Mouse (Mus musculus) forebrain, embryonic 10.5 days (tissue): ENCODE measurements around the gene Ppp2r1b. TPM values are rescaled to one million over a fixed set of nuclear protein-coding genes. Genes with fewer than 3 reads are reported as not detected.
"Not testable (repeated sequence)": the region's sequence is repeated elsewhere in the genome, so short reads cannot be mapped to it uniquely, and the experiment has no call there.

ENCODE experiments used
- DNase-seq: peaks from one replicate; pipeline ENCODE4 v3.0.0-alpha.2; 2017; ENCODE audit warnings: low spot score; ENCODE audit errors: extremely low spot score
- H3K27ac ChIP-seq: fragments of 300-500 bp; sonication (generic); 2 replicates; pipeline ENCODE4 v1.5.1; 2016; ENCODE audit warnings: mild to moderate bottlenecking
- H3K27me3 ChIP-seq: fragments of 300-500 bp; sonication (generic); 2 replicates; pipeline ENCODE4 v1.6.1; 2016; ENCODE audit warnings: mild to moderate bottlenecking; ENCODE audit not compliant: poor library complexity, severe bottlenecking
- H3K36me3 ChIP-seq: fragments of 300-500 bp; sonication (generic); replicated peaks from 2 replicates; pipeline ENCODE4 v1.6.1; 2016; ENCODE audit warnings: mild to moderate bottlenecking, moderate library complexity
- H3K4me1 ChIP-seq: fragments of 300-500 bp; sonication (generic); 2 replicates; pipeline ENCODE4 v1.6.1; 2016
- H3K4me3 ChIP-seq: fragments of 300-500 bp; sonication (generic); 2 replicates; pipeline ENCODE4 v1.5.1; 2016; ENCODE audit warnings: mild to moderate bottlenecking, moderate library complexity
- H3K9me3 ChIP-seq: fragments of 300-500 bp; sonication (generic); 2 replicates; pipeline ENCODE4 v1.6.1; 2016; ENCODE audit warnings: mild to moderate bottlenecking, moderate library complexity
- WGBS: fragments of 180-500 bp; shearing (Covaris S2); methylation state at CpG from one replicate; pipeline ENCODE4 v1.1.7; 2016; 5-methylcytosine and 5-hydroxymethylcytosine counted together
- polyA plus RNA-seq: library from polyadenylated mRNA; unstranded; fragments of >200 nt; fragmentation: Nextera tagmentation; extraction: Ambion mirVana; gene quantifications from 2 replicates; pipeline ENCODE4 v1.2.1, GENCODE M21; 2016

The Ppp2r1b gene
- polyA plus RNA-seq, 1 experiment from 2014 or later: 170 TPM

GRCm38 (mm10) chr9:50818050-50818449 lies 27.1 kb upstream of the Ppp2r1b start:
- Histone ChIP-seq H3K36me3 (peaks cover 76% of the 10 kb centered on the region), H3K9me3 (0 out of 2 replicates have a peak, but pooled peaks cover 5% of the 10 kb centered on the region), H3K27ac (no peak overlapping the region), H3K27me3 (no peaks in the 10 kb centered on the region), H3K4me1 (no peaks in the 10 kb centered on the region), H3K4me3 (no peak overlapping the region)
- WGBS: 96% methylated on average over 6 of the region's 6 CpGs
- DNase-seq: no peak

DNA sequence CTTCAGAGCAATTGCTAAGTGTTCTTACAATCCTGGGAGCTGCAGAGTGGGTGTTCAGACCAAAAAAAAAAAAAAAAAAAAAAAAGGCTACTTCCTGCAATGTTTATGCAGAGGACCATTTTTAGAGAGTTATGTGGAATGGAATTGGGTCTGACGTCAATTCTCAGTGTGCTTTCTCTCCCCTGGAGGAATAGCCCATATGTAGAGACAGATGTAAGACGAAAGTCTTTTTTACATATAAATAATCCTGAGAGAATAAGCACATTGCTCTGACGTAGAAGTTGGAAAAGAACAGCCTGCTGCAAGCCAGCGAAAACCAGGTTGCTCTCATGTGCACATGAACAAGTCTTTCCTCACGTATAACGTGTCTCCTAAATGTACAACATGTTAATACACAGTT lies 25.4 kb upstream of the Ppp2r1b start:
- 95% methylated on average over 6 of the region's 6 CpGs for WGBS
- Histone ChIP-seq H3K4me3 (no peak overlapping the region), H3K4me1 (no peaks in the 10 kb centered on the region), H3K27ac (no peak overlapping the region), H3K9me3 (no peaks in the 10 kb centered on the region), H3K36me3 (peaks cover 73% of the 10 kb centered on the region), H3K27me3 (no peaks in the 10 kb centered on the region)
- DNase-seq: no peak

DNA sequence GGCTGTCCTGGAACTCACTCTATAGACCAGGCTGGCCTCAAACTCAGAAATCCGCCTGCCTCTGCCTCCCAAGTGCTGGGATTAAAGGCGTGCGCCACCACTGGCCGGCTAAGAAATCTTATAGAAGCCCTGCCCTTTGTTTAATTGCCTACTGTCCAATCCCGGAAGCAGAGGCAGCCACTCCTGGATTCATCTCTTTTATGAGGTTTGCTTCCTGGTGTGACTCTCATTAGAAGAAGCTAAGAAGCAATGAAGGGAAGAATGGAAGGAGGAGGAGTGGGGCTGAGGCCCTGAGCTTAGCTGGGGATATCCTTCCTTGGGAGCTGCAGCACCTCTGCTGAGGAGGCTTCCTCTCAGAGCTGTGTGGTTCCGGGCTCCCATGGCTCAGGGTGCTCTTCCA lies 23.4 kb upstream of the Ppp2r1b start:
- no peaks in the 10 kb centered on the region for H3K4me1 ChIP-seq
- DNase-seq: no peak
- no peak overlapping the region for H3K4me3 ChIP-seq
- H3K27ac ChIP-seq: no peak overlapping the region
- peaks cover 60% of the 10 kb centered on the region for H3K36me3 ChIP-seq
- no peaks in the 10 kb centered on the region for H3K27me3 ChIP-seq
- no peaks in the 10 kb centered on the region for H3K9me3 ChIP-seq
- 89% methylated on average over 6 of the region's 6 CpGs for WGBS

DNA sequence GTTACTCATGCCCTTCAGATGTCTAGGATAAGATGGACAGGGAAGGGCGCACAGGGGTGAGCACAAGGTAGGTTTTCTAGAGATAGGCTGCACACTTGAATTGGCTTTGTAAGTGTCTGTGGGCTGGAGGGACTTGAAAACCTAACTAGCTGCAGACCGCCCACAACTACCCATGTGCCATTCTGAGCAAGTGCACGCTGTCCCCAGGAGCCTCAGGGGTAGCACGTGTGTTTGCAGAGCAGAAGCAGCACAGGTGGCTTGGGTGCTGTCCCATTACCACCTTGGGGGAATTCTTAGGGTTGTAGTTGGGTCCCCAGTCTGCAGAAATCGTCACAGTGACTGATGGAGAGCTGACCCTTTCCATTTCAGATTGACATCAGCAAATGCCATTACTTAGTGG lies 22.9 kb upstream of the Ppp2r1b start:
- 91% methylated on average over 5 of the region's 5 CpGs for WGBS
- no peak for DNase-seq
- no peak overlapping the region for H3K4me3 ChIP-seq
- no peaks in the 10 kb centered on the region for H3K4me1 ChIP-seq
- H3K36me3 ChIP-seq: peaks cover 54% of the 10 kb centered on the region
- H3K27ac ChIP-seq: no peak overlapping the region
- H3K9me3 ChIP-seq: no peaks in the 10 kb centered on the region
- H3K27me3 ChIP-seq: no peaks in the 10 kb centered on the region

- 87% methylated on average over 11 of the region's 11 CpGs for WGBS
- no peak for DNase-seq
- Histone ChIP-seq H3K27ac (no peak overlapping the region), H3K9me3 (no peaks in the 10 kb centered on the region), H3K36me3 (peaks cover 53% of the 10 kb centered on the region), H3K4me3 (no peak overlapping the region), H3K4me1 (no peaks in the 10 kb centered on the region), H3K27me3 (no peaks in the 10 kb centered on the region)
These were observed 21.2 kb upstream of the Ppp2r1b start for GRCm38 (mm10) chr9:50823779-50824453.

GRCm38 (mm10) chr9:50831514-50831913 lies 13.6 kb upstream of the Ppp2r1b start:
- Histone ChIP-seq H3K27me3 (no peaks in the 10 kb centered on the region), H3K36me3 (peaks cover 33% of the 10 kb centered on the region), H3K9me3 (no peaks in the 10 kb centered on the region), H3K27ac (no peak overlapping the region), H3K4me1 (no peaks in the 10 kb centered on the region), H3K4me3 (no peak overlapping the region)
- DNase-seq: no peak
- WGBS: 92% methylated on average over 5 of the region's 5 CpGs

DNA sequence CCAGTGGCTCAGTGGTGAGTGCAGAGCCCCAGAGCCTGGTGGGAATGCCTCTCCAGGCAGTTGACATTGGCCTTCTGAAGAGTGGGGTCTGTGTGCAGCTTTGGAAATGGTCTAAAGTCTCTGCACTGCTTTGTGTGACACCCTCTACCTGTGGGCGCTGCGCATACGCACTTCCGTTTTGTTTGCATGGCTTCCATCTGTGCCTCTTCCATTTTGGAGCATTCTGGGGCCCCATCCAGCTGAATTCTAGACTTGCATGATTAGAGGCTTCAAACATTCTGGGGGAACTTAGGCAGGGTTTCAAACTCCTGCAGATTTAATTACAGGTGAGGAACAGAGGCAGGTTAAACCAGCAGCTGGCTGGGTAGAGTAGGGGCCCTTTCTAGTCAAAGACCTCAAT lies 12.9 kb upstream of the Ppp2r1b start:
- Histone ChIP-seq H3K4me3 (no peak overlapping the region), H3K4me1 (no peaks in the 10 kb centered on the region), H3K36me3 (peaks cover 33% of the 10 kb centered on the region), H3K27ac (no peak overlapping the region), H3K9me3 (no peaks in the 10 kb centered on the region), H3K27me3 (no peaks in the 10 kb centered on the region)
- WGBS: 97% methylated on average over 4 of the region's 4 CpGs
- DNase-seq: no peak

GRCm38 (mm10) chr9:50832582-50832981 lies 12.5 kb upstream of the Ppp2r1b start:
- H3K27me3 ChIP-seq, H3K27ac ChIP-seq, H3K4me1 ChIP-seq, H3K4me3 ChIP-seq, H3K9me3 ChIP-seq, DNase-seq: not testable (repeated sequence)
- H3K36me3 ChIP-seq: peaks cover 33% of the 10 kb centered on the region
- 87% methylated on average over 2 of the region's 2 CpGs for WGBS

- Histone ChIP-seq H3K27me3 (no peaks in the 10 kb centered on the region), H3K36me3 (peaks cover 23% of the 10 kb centered on the region), H3K27ac (no peak overlapping the region), H3K4me1 (no peaks in the 10 kb centered on the region), H3K4me3 (no peak overlapping the region), H3K9me3 (no peaks in the 10 kb centered on the region)
- WGBS: 91% methylated on average over 8 of the region's 8 CpGs
- DNase-seq: no peak
These were observed 11.3 kb upstream of the Ppp2r1b start for GRCm38 (mm10) chr9:50833786-50834185.

GRCm38 (mm10) chr9:50835068-50835705 lies 9.9 kb upstream of the Ppp2r1b start:
- Histone ChIP-seq H3K27ac (no peak overlapping the region), H3K4me3 (no peak overlapping the region), H3K36me3 (peaks cover 23% of the 10 kb centered on the region), H3K27me3 (no peaks in the 10 kb centered on the region), H3K9me3 (no peaks in the 10 kb centered on the region), H3K4me1 (no peaks in the 10 kb centered on the region)
- no peak for DNase-seq
- WGBS: 93% methylated on average over 10 of the region's 10 CpGs

GRCm38 (mm10) chr9:50836097-50836496 lies 9.0 kb upstream of the Ppp2r1b start:
- Histone ChIP-seq H3K4me3 (no peak overlapping the region), H3K27me3 (no peaks in the 10 kb centered on the region), H3K27ac (no peak overlapping the region), H3K4me1 (no peaks in the 10 kb centered on the region), H3K36me3 (peaks cover 23% of the 10 kb centered on the region), H3K9me3 (no peaks in the 10 kb centered on the region)
- DNase-seq: no peak
- WGBS: 91% methylated on average over 4 of the region's 4 CpGs

DNA sequence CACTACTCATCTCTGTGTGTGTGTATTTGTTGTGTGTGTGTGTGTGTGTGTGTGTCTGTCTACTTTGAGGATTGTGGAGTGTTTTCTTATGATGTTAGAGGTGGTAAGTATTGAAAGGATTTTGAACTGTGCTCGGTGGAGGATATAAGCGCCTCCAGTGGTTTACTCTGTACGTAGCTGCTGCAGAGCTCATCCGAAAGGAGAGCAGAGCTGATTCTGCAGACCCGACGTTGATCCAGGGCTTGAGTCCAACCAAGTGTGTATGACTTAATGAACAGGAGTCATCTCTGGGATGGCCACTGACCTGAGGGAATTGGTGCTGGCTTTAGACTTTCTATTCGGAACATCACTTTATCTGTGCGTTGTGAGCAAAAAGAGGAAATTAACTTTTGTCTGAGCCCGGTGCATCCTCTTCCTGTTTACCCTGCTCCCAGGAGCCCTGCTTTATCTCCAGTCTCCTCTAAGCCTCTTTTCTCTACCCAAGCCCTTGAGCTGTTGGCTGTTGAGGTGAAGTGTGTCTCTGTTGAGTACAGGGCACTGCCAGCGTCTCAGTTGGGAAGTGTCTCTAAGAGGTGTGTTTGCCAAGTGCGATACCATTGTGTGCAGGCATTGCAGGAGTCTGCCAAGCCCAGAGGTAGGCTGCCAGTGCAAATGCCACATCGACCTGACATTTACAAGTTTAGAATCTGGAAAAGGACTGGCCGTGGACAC lies 3.9 kb upstream of the Ppp2r1b start:
- Histone ChIP-seq H3K4me1 (no peaks in the 10 kb centered on the region), H3K36me3 (peaks cover 26% of the 10 kb centered on the region), H3K27me3 (no peaks in the 10 kb centered on the region), H3K9me3 (no peaks in the 10 kb centered on the region), H3K27ac (no peak overlapping the region), H3K4me3 (no peak overlapping the region)
- DNase-seq: no peak
- WGBS: 90% methylated on average over 13 of the region's 13 CpGs

DNA sequence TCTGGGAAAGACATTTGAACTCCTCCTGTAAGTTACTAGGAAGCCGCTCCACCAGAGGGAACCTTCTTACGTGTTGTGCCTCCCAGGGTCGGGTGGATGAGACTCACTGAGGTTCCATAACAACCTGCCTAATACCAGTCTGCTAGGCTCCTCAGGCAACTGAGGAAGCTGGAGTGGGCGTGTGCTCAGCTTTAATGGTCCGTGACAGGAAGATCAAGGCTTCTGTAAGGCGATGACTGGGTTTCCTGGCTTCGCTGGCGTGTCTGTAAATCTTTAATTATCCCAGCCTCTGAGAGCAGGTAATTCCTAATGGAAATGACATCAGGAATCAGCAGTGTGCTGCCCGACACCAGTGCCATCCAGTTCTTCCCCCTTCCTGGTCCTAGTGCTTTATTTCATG lies 446 bp downstream of the Ppp2r1b start:
- Histone ChIP-seq H3K9me3 (no peaks in the 10 kb centered on the region), H3K36me3 (peaks cover 21% of the 10 kb centered on the region), H3K4me1 (peaks cover 12% of the 10 kb centered on the region), H3K4me3 (no peak overlapping the region), H3K27ac (no peak overlapping the region), H3K27me3 (no peaks in the 10 kb centered on the region)
- WGBS: 76% methylated on average over 9 of the region's 9 CpGs
- DNase-seq: no peak
